In the genomic region with DNA sequence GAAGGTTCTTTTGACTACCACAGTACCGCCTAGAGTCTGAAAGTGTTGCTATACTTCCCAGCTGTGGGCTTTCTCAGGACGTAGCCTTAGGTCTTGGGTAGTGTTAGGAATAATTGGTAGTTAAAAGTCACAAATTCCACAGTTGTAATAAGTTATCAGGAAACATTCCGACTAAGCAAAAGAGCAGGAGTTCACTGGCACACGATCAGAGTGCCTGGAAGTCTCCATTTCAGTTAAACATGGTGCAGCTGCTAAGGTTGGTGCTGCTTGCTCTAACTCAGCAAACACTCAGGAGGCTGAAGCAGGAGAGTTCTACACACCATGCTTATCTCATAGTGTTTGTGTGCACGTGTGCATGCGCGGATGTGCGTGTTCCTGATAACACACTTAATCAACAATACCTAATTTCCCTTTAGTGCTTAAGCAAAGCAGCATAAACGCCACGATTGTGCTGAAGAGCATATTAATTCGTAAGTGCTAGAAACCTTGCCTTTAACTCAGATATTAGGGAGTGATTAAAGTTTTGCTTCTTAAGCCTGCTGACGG, we compare ENCODE assay signal across 21 mouse cellular contexts.
DNase-seq lines count a peak whose midpoint lies in the region; ATAC-seq and TF ChIP-seq lines count a peak whose summit lies in the region.
"Had no signal": no experiment of that assay in that cellular context is flagged by ENCODE, and none has a peak within 500 bp of the region (broad histone marks: within the 10 kb centered on the region; RNA-seq: fewer than 3 reads in every experiment).

No protein-coding gene starts in this region.

- H3K27me3 ChIP-seq in kidney, embryonic 16.5 days (ENCODE audit: insufficient read depth, low read length) = no peaks in the 10 kb centered on the region
- no peaks in the 10 kb centered on the region for H3K27me3 ChIP-seq in lung, embryonic 16.5 days (ENCODE audit: control insufficient read depth, insufficient read depth, low read depth, low read length)
- no peaks in the 10 kb centered on the region for H3K27me3 ChIP-seq in forebrain, embryonic 14.5 days (replicated peaks; ENCODE audit: control insufficient read depth, insufficient read depth, low read length)
- H3K27me3 ChIP-seq in hindbrain, postnatal 0 days (ENCODE audit: insufficient read depth, low read length) = no peaks in the 10 kb centered on the region
- H3K27me3 ChIP-seq: embryonic facial prominence, embryonic 13.5 days; hindbrain, embryonic 12.5 days; limb, embryonic 13.5 days; neural tube, embryonic 13.5 days had no signal

- H3K36me3 ChIP-seq in kidney, embryonic 16.5 days (ENCODE audit: insufficient read depth, low read length) = no peaks in the 10 kb centered on the region
- no peaks in the 10 kb centered on the region for H3K36me3 ChIP-seq in lung, embryonic 16.5 days (ENCODE audit: control insufficient read depth, insufficient read depth, low read length)
- H3K36me3 ChIP-seq in forebrain, embryonic 14.5 days (ENCODE audit: control insufficient read depth, insufficient read depth, low read length) = no peaks in the 10 kb centered on the region
- no peaks in the 10 kb centered on the region for H3K36me3 ChIP-seq in hindbrain, postnatal 0 days (ENCODE audit: insufficient read depth, low read length)
- H3K36me3 ChIP-seq: embryonic facial prominence, embryonic 13.5 days; hindbrain, embryonic 12.5 days; limb, embryonic 13.5 days; midbrain, embryonic 13.5 days; neural tube, embryonic 13.5 days had no signal

- H3K4me1 ChIP-seq in kidney, embryonic 16.5 days (ENCODE audit: insufficient read depth, low read length) = peaks cover 10% of the 10 kb centered on the region
- H3K4me1 ChIP-seq in lung, embryonic 16.5 days (replicated peaks; ENCODE audit: control insufficient read depth, insufficient read depth, low read length) = peaks cover 11% of the 10 kb centered on the region
- H3K4me1 ChIP-seq in forebrain, embryonic 14.5 days (ENCODE audit: control insufficient read depth, insufficient read depth, low read length) = no peaks in the 10 kb centered on the region
- H3K4me1 ChIP-seq in hindbrain, postnatal 0 days (ENCODE audit: insufficient read depth, low read length) = no peaks in the 10 kb centered on the region
- H3K4me1 ChIP-seq: embryonic facial prominence, embryonic 13.5 days; hindbrain, embryonic 12.5 days; midbrain, embryonic 13.5 days had no signal

- no peak for ATAC-seq in kidney, embryonic 16.5 days (ENCODE audit: low FRiP score, low TSS enrichment)
- no peak for ATAC-seq in lung, embryonic 16.5 days (ENCODE audit: low read depth)
- peak; percentile 32 for ATAC-seq in megakaryocyte progenitor cell, adult 5-6 weeks (replicated peaks; ENCODE audit: poor library complexity)
- no peak for ATAC-seq in forebrain, embryonic 14.5 days
- no peak for ATAC-seq in hindbrain, postnatal 0 days
- ATAC-seq: activated CD4-positive, CD25-positive, alpha-beta regulatory T cell, adult 4 months; forebrain, postnatal 0 days; inflammation-experienced regulatory T-cells, adult 6 months; midbrain, embryonic 13.5 days had no signal

- no peak overlapping the region for H3K4me3 ChIP-seq in kidney, embryonic 16.5 days (ENCODE audit: low read length)
- no peak overlapping the region for H3K4me3 ChIP-seq in lung, embryonic 16.5 days (ENCODE audit: low read length)
- no peak overlapping the region for H3K4me3 ChIP-seq in forebrain, embryonic 14.5 days (ENCODE audit: low read depth, low read length)
- no peak overlapping the region for H3K4me3 ChIP-seq in hindbrain, postnatal 0 days (ENCODE audit: low read length)
- H3K4me3 ChIP-seq: embryonic facial prominence, embryonic 13.5 days; hindbrain, embryonic 12.5 days; limb, embryonic 13.5 days; midbrain, embryonic 13.5 days; neural tube, embryonic 13.5 days had no signal

- TF ChIP-seq CTCF in hindbrain, postnatal 0 days (IDR thresholded peaks at IDR 0.05; ENCODE audit: low read depth) = no peak

- peak overlapping the region; percentile 41; the same call in 1 of the 2 replicates for H3K27ac ChIP-seq in kidney, embryonic 16.5 days (ENCODE audit: low read length)
- H3K27ac ChIP-seq in lung, embryonic 16.5 days (ENCODE audit: low read length) = peak overlapping the region; percentile 66
- H3K27ac ChIP-seq in forebrain, embryonic 14.5 days (ENCODE audit: low read depth, low read length) = no peak overlapping the region
- H3K27ac ChIP-seq in hindbrain, postnatal 0 days = no peak overlapping the region
- H3K27ac ChIP-seq: embryonic facial prominence, embryonic 13.5 days; hindbrain, embryonic 12.5 days; limb, embryonic 13.5 days; midbrain, embryonic 13.5 days had no signal

- no peak for DNase-seq in kidney, adult 8-10 months
- DNase-seq in lung, postnatal 36 days = no peak
- no peak for DNase-seq in forebrain, embryonic 14.5 days (ENCODE audit: low spot score)
- no peak for DNase-seq in hindbrain, postnatal 0 days (ENCODE audit: low spot score)
- DNase-seq: adrenal gland, postnatal 10 days; cerebellum, adult 11 months; cerebellum, postnatal 10 days; layer of hippocampus, postnatal 36 days had no signal

- no peak overlapping the region for H3K4me2 ChIP-seq in kidney, embryonic 16.5 days (replicated peaks; ENCODE audit: low read depth, low read length)
- no peak overlapping the region; the same call in 1 of the 2 replicates for H3K4me2 ChIP-seq in lung, embryonic 16.5 days (ENCODE audit: low read depth, low read length)
- H3K4me2 ChIP-seq in forebrain, embryonic 14.5 days (ENCODE audit: low read length) = no peak overlapping the region
- H3K4me2 ChIP-seq in hindbrain, postnatal 0 days (ENCODE audit: low read depth, low read length) = no peak overlapping the region
- H3K4me2 ChIP-seq: embryonic facial prominence, embryonic 13.5 days; heart, embryonic 11.5 days; hindbrain, embryonic 12.5 days; limb, embryonic 13.5 days; lung, embryonic 14.5 days; midbrain, embryonic 13.5 days; neural tube, embryonic 13.5 days had no signal

- no peaks in the 10 kb centered on the region for H3K9me3 ChIP-seq in kidney, embryonic 16.5 days (ENCODE audit: low read length)
- H3K9me3 ChIP-seq in lung, embryonic 16.5 days (ENCODE audit: control insufficient read depth, low read length) = no peaks in the 10 kb centered on the region
- no peaks in the 10 kb centered on the region for H3K9me3 ChIP-seq in forebrain, embryonic 14.5 days (replicated peaks; ENCODE audit: control insufficient read depth, low read length)
- H3K9me3 ChIP-seq in hindbrain, postnatal 0 days (ENCODE audit: low read length) = no peaks in the 10 kb centered on the region
- H3K9me3 ChIP-seq: embryonic facial prominence, embryonic 13.5 days; hindbrain, embryonic 12.5 days; limb, embryonic 13.5 days; midbrain, embryonic 13.5 days; neural tube, embryonic 13.5 days had no signal

- no peak overlapping the region for H3K9ac ChIP-seq in kidney, embryonic 16.5 days (replicated peaks; ENCODE audit: low read length)
- no peak overlapping the region for H3K9ac ChIP-seq in lung, embryonic 16.5 days (ENCODE audit: low read length)
- no peak overlapping the region for H3K9ac ChIP-seq in forebrain, embryonic 14.5 days (ENCODE audit: low read length)
- H3K9ac ChIP-seq in hindbrain, postnatal 0 days (replicated peaks; ENCODE audit: low read length) = no peak overlapping the region
- H3K9ac ChIP-seq: embryonic facial prominence, embryonic 13.5 days; forebrain, postnatal 0 days; hindbrain, embryonic 12.5 days; limb, embryonic 13.5 days; lung, embryonic 14.5 days; midbrain, embryonic 13.5 days; neural tube, embryonic 13.5 days had no signal

- 76% methylated on average over 12 of the region's 12 CpGs for WGBS in kidney, embryonic 16.5 days
- 66% methylated on average over 12 of the region's 12 CpGs for WGBS in lung, embryonic 16.5 days
- 91% methylated on average over 12 of the region's 12 CpGs for WGBS in forebrain, embryonic 14.5 days
- WGBS in hindbrain, postnatal 0 days = 91% methylated on average over 12 of the region's 12 CpGs

Comparison
In these comparisons a context has a peak if more than half of its experiments do, and no peak if none do; other contexts are left out.
1. H3K27ac ChIP-seq: peak in kidney, embryonic 16.5 days (single experiment) and lung, embryonic 16.5 days (single experiment); none in forebrain, embryonic 14.5 days (single experiment) and hindbrain, postnatal 0 days (single experiment).